Mouse (Mus musculus): ENCODE results near the gene Rps8. TPM values are rescaled to one million over a fixed set of nuclear protein-coding genes. Genes with fewer than 3 reads are reported as not detected.

The Rps8 gene
- polyA plus RNA-seq, 1 experiment: 568 TPM

DNA sequence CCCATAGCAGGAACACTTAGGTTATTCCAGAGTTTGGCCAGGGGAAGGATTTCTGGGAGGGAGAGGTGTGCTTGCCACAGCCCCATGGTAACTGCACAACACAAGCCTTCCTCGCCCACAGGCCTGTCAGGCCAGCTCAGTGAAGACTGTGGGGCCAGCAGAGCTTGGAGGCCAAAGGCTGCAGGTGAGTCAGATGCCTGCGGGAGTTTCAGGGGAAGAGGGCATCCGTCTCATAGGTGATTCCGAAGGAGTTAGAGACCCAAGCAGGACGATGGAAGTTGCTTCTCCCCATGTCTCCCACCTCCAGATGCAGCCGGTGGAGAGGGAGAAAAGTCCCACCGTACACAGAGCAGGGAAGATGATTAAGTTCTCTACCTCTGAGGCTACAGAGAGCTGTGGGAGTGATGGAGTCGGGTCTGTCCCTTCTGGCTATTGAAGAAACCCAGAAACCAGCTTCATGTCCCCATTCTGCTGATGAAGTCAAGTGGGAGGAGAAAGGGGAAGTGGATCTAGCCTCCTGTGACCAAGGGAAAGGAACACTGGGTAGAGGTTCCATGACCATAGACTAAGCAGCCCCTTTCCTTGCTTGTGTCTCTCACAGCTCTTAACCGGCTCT lies 29.3 kb downstream of the Rps8 start, which contains the start of gene Tctex1d4:
Gene Tctex1d4, plus strand, starts transcription at position 120 of the 616 bp plus-strand sequence.
- no peak for DNase-seq (ENCODE audit: extremely low spot score in 1 of 2, low spot score in 1 of 2)

DNA sequence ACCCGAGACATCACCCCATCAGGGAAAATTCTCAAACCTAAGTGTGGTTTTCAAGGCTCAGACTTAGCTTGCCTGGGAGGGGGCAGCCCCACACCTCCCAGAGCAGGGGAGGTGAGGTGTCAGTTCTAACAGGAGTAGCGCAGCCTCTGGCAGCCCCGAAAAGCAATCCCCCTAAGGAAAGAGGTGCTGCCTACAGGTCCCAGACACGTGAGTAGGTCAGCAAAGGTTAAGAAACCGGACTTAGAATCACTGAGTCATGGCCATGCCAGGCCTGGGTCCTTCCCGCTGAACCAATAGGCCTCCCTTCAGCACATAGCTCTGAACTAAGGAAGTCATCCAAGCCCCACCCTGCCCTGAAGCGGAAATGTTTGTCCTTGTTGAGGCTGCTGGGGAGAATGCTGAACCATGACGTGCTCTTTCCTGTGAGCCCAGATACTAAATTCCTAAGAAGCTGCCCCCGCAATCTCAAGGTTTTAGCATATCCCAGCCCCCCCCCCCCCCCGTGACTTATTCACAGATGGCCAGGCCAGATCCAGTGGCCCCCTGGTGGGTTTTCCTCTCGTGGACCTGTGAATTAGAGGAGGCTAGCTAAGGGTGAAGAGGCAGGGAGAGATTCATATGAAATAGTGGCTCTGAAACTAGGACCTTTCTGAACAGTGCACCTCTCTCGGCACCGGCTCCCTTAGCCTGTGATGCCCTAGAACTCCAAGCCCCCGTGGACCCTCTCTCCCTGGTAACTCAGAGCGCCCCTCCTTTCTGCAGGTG lies 30.0 kb downstream of the Rps8 start:
- peak in 1 of 2 experiments; percentile 40 for DNase-seq (ENCODE audit: extremely low spot score in 1 of 2, low spot score in 1 of 2)

DNA sequence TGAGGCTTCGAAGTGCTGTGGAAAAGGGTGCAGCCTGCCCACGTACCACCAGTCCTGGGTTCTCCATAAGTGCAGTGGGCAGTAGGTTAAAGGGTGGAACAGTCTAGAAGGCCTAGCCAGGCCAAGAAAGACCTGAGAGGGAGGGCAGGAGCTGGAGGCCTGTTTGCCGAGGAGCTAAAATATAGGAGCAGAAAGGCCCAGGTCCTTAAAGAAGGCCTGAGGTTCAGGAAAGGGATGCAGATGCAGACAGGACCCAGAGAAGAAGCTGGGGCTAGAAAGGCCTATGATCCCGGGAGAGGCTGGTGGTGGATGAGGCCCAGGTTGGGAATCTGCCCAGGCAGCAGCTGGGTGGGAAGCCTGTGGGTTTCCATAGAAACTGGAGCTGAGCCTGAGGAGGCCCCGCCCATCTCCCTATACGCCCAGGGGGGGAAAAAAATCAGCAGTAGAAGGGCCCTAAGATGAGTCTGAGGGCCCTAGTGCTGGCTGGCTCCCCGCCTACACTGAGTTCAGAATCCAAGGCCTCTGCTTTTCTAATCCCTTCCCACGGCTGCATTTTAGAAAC lies 30.6 kb downstream of the Rps8 start, which contains the start of gene Btbd19:
Gene Btbd19, minus strand, starts transcription at position 378 of the 562 bp plus-strand sequence.
- peak; percentile 52 to 83 for DNase-seq (ENCODE audit: extremely low spot score in 1 of 2, low spot score in 1 of 2)

DNA sequence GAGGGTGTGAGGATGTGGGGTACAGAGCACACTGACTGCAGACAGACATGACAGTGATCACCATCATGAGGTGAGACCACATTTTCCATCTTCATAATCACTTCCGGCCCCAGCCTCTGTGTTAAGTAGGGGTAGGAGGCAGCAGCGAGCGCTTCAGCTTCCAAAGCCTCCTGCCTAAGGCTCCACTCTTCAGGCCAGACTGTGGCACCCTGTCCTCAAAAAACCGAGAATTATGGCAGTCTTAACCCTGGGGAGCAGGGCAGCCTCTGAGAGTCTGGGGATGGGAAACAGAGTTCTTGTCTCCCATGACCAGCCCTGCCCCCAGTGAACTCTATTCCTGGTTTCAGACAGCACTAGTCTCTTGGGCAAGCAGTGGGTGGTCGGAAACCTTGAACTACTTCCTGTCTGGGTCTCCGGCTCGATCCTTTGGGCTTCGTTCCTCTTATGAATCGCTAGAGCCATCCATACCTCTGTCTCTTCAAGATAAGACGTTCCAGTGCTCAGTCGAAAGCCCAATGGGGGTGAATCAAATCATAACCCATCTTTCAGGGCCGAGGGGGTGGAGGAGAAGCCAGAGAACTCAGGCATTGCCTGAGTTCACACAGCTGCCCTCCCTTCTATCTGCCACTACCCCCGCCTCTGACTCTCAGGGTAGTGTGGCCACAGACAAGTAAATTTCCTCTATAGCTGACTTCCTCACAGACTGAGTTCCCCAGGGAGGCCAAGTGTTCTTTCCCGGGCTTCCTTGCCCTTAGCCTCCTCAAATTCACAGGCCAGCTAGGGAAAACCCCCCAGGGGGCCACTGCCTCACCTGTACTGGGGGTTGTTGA lies 31.3 kb downstream of the Rps8 start:
- DNase-seq (ENCODE audit: extremely low spot score in 1 of 2, low spot score in 1 of 2): peak in 1 of 2 experiments; percentile 41

DNA sequence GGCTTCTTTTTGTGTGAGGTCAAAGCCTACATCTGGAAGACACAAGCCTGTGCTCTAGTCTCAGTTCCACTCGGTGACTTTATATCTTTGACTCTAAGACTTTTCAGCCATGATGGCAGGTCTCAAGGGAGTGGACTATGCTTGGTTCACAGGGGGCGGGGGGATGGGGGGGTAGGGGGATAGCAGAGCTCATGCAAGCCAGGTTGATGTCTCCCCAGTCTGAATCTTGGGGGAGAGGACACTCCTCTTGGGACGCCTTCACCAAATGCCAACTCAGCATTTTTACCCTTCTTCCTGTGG lies 31.9 kb downstream of the Rps8 start:
- no peak for DNase-seq (ENCODE audit: extremely low spot score in 1 of 2, low spot score in 1 of 2)

DNA sequence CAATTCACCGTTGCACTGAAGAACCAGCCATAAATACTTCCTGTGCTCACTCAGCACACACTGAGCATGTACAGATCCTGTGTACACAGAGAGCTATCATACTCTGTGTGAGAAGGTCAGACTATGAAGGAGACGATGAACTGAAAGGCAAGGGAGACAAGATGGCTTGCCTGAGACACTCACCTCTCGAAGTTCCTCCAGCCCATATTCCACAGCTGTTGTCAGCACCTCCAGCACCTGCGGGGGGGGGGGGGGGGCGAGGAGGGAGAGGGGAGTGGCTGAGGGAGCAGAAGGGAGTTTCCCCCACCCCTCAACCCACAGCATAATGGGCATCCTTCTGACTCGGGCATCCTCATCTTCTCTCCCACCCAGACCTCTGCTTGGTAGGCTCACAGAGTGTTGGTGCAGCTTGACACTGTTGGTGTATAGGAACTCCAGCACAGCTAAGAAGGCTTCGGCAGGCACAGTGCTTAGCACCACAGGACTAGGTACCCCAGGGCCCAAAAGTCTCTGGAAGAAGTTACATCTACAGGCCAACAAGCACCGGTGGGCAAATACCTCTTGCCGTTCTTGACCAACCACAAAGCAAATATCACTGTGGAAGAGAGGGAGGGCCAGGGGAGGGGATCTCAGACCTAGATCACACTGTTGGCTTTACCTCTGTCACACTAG lies 32.4 kb downstream of the Rps8 start:
- DNase-seq (ENCODE audit: extremely low spot score in 1 of 2, low spot score in 1 of 2): no peak

DNA sequence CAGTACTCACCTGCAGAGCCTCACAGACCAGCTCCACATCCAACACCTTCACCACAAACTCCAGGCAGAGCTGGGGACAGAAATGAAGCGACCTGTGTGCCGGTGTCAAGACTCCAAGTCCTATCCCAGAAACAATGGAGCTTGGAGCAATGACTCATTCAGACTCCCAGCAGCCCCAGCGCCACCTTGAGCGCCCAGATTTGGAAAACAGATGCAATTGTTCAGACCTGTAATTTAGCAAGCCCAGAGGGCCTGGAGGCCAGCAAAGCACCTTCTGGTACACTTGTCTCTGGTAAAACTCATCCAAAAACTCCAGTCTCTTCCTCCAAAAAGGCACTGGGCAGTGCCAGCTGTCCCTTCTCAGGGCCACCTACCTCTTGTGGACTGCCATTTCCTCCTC lies 33.8 kb downstream of the Rps8 start:
- DNase-seq (ENCODE audit: extremely low spot score in 1 of 2, low spot score in 1 of 2): no peak

DNA sequence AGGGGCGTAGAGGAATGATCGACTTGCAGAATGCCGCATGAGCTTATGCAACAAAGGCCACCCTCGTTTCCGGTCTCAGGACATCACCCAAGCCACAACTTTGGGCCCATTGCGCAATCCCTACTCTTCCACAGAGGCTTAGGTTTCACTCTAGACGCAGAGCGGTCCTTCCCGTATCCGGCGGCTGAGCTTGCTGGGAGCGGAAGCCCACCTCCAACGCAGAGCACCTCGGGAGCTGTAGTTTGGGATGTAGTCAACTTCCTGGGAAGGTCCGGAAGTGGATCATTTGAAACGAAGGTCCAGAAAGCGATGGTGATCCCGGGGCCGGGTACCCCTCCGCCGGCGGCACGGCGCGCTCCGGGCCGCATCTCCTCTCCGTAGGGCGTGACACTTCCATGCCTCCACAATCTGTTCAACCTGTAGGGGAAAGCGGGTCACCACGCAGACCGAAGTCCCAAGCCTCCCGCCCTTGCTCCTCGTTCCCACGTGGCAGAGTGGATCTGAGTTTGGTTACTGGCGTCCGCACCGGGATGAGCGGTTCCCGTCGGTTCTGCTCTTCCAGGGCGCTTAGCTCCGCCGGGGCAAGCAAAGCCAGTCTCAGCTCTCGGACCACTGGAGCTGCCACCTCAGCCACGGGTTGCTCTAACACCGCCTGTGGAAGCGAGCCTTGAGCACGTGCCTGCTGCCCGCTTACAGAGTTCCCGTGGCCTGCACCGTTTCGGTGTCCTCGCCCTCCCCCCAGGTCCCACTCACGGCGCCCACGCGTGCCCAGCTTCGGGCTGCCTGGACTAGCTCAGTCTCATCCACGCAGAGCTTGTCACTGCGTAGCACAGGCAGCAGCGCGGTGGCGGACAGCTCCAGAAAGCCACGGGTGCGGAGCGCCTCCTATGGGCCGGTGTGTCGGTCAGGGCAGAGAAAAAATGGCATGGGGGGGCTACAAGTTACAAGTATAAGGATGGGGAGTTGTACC lies 35.3 kb downstream of the Rps8 start:
- DNase-seq (ENCODE audit: extremely low spot score in 1 of 2, low spot score in 1 of 2): peak; percentile 97

DNA sequence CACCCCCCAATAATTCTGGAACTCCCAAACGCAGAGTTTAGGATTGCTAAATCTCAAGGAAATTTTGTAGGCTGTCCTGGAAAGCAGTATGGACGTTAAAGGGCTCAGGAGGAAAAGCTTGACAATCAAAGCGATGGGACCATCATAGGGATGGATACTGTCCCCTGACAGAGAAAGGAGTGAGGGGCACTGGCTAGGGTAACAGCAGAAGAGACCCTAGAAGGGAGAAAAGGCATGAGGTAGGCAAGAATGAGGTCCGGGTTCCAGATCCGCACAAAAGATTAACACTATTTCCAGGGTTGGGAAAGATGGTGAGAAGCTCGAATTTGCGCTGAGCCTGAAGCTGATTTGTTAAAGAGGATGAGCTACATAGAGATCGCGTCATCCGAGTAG lies 36.0 kb downstream of the Rps8 start:
- no peak for DNase-seq (ENCODE audit: extremely low spot score in 1 of 2, low spot score in 1 of 2)

DNA sequence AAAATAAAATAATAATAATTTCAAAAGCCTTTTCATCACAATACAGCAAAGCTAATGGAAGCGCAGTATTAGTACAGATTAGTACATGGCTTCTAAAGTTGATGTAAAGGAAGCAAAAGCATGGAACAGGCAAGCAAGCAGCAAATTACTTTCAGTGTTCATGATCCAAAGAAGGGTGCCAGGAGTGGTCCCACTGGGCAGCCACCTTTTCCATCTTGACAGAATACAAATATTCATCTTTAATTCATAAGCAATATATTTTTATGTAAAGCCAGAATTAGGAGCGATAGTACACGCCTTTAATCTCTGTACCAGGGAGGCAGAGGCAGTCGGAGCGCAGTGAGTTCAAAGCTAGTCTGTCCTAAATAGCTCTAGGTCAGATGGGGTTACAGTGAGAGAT lies 36.4 kb downstream of the Rps8 start:
- DNase-seq (ENCODE audit: extremely low spot score in 1 of 2, low spot score in 1 of 2): no peak

DNA sequence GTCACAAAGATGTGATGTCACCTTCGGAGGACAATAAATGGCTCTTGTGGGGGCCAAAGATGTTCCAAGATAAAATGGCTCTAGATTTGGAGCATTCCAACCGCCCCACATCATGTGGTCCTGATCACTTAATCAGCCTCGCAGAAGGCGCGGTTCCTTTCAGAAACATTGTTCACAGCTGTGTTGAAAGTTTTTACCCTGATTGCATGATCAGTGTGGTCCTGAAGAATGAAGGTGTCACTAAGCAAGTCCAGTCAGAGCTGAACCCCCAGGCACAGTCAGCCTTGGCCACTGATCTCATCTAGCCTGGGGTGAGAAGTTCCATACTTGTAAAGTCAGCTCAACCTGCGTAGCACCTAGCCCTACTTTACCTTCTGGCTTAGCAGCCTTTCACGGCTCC lies 38.1 kb downstream of the Rps8 start:
- no peak for DNase-seq (ENCODE audit: extremely low spot score in 1 of 2, low spot score in 1 of 2)

DNA sequence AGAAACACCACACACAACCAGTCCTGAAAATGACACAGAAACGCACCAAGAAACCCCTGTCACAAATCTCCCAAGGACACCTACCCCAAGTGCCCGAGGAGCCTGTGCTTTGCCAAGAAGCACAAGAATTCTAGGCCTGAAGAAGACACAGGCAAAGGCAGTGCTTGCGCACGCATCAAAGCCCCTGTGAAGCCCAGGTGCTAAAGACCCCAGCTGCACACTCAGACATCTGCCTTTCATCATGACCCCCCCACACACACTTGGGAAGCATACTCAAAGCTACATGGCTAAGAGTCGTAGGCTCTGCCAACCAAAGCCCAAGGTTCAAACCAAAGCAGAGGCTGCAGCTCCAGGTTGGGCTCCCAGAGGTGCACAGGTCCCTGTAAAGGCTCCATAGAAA lies 40.5 kb downstream of the Rps8 start:
- DNase-seq (ENCODE audit: extremely low spot score in 1 of 2, low spot score in 1 of 2): no peak

DNA sequence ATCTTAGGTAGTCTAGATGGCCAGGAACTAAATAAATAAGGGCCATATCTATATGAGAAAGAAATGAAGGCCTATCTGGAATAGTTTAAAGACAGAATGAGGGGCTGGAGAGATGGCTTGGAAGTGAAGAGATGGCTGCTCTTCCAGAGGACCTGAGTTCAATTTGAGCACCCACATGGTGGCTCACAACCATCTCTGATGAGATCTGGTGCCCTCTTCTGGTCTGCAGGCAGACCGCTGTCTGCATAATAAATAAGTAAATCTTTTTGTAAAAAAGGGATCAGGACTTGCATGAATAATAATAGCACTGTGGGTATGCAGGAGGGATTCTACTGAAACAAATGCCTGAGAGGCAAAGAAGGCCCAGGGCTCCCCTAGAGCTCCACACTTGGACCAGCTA lies 42.8 kb downstream of the Rps8 start:
- no peak for DNase-seq (ENCODE audit: extremely low spot score in 1 of 2, low spot score in 1 of 2)

DNA sequence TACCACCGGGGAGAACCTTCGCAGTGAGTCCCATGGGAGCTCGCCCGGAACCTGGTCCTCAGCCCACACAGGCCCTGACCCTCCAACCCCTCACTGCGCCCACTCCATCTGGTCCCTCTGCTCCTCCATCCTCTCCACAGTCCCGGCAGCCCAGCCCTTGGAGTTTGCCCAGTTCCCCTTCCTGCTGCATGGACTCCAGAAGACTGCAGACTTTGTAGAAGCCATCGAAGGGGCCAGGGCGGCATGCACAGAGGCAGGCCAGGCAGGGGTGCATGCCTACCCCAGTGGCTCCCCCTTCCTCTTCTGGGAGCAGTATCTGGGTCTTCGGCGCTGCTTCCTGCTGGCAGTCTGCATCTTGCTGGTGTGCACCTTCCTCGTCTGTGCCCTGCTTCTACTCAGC lies 45.1 kb downstream of the Rps8 start:
- DNase-seq (ENCODE audit: extremely low spot score in 1 of 2, low spot score in 1 of 2): no peak

DNA sequence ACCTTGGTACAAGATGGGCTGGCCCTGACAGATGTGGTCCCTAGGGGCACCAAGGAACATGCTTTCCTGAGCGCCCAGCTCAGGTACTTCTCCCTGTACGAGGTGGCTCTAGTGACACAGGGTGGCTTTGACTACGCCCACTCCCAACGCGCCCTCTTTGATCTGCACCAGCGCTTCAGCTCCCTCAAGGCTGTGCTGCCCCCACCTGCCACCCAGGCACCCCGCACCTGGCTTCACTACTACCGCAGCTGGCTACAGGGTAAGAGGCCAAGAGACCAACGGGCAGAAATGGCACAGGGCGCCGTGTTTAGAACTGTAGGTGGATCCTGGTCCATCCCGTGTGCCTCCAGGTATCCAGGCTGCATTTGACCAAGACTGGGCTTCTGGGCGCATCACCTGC lies 45.8 kb downstream of the Rps8 start:
- no peak for DNase-seq (ENCODE audit: extremely low spot score in 1 of 2, low spot score in 1 of 2)

DNA sequence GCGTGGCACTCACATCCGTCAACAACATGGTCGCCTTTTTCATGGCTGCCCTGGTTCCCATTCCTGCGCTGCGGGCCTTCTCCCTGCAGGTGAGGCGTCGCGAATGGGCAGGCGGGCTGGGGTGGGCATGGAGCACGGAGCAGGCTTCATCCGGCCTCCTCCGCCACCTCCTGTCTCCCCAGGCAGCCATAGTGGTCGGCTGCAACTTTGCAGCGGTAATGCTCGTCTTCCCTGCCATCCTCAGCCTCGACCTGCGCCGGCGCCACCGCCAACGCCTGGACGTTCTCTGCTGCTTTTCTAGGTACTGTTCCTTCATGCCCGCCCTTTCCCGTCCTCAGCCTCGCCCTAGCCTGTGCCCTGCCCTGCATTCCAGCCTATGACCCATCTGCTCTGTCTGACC lies 46.7 kb downstream of the Rps8 start:
- no peak for DNase-seq (ENCODE audit: extremely low spot score in 1 of 2, low spot score in 1 of 2)

DNA sequence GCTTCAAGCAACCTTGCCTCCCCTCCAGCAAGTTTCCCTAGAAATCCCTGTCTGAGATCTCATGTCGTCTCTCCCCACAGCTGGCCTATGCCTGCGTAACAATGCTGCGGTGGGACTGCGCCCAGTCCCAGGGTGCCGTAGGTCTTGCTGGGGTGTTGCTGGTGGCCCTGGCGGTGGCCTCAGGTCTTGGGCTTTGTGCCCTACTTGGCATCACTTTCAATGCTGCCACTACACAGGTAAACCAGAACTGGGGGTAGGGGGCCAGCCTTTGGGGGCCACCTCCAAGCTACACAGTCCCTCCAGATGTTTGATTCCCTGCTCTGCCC lies 47.6 kb downstream of the Rps8 start:
- DNase-seq (ENCODE audit: extremely low spot score in 1 of 2, low spot score in 1 of 2): no peak

DNA sequence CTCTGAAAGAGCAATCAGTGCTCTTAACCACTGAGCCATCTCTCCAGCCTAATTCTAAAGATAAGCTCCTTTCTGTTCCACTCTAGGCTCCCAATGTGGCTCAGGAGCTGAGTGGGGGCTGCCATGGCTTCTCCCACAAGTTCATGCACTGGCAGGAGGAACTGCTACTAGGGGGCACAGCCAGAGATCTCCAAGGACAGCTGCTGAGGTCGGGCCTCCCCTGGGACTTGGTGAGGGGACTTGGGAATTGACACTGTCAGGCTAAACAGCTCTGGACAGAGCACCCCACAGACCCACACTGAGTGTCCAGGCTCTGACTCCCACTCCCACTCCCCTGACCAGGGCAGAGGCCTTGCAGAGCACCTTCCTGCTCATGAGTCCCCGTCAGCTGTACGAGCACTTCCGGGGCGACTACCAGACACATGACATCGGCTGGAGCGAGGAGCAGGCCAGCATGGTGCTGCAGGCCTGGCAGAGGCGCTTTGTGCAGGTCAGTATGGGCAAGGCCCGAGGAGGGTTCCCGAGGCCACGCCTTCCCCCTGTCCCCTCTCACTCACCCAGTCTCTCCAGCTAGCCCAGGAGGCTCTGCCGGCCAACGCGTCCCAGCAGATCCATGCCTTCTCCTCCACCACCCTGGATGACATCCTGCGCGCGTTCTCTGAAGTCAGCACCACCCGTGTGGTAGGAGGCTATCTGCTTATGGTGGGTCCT lies 48.1 kb downstream of the Rps8 start:
- DNase-seq (ENCODE audit: extremely low spot score in 1 of 2, low spot score in 1 of 2): no peak

DNA sequence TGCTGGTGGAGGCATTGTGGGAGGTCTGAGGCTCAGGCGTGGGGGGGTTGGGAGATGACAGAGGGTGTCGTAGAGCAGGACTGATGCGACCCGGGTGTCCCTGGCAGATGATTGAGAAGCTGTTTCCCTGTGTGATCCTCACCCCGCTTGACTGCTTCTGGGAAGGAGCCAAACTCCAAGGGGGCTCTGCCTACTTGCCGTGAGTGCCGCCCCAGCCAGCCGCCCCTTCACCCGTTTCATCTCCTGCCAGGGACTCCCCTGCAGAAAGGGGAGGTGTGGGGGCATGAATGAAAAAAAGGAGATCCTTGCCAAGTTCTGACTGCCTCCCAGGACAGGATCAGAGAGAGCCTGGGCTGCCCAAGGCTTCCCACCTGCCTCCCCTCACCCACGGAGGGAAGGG lies 50.9 kb downstream of the Rps8 start:
- DNase-seq (ENCODE audit: extremely low spot score in 1 of 2, low spot score in 1 of 2): no peak
